Mouse (Mus musculus) G1E (cell line): Measurements from ENCODE around the gene Spag5.

Experiments used
- CTCF ChIP-seq: IDR thresholded peaks from 2 replicates; pipeline ENCODE4 v1.5.1; 2012; ENCODE audit warnings: low read depth, low read length, inconsistent platforms, mixed read lengths
- GATA1 ChIP-seq: IDR thresholded peaks from 2 replicates; pipeline ENCODE4 v1.6.1; 2012; ENCODE audit warnings: borderline replicate concordance, low read length, inconsistent platforms, mixed read lengths
- POLR2AphosphoS5 ChIP-seq: IDR thresholded peaks from 2 replicates; pipeline ENCODE4 v1.6.1; 2012; ENCODE audit warnings: low read depth, low read length, inconsistent platforms; ENCODE audit not compliant: insufficient replicate concordance
- TAL1 ChIP-seq: conservative IDR thresholded peaks from 2 replicates; pipeline ENCODE4 v1.6.1; 2012; ENCODE audit warnings: low read depth, low read length, inconsistent platforms, mixed read lengths

- TF ChIP-seq CTCF (no peak), POLR2AphosphoS5 (no peak), TAL1 (no peak), GATA1 (no peak)
Measured at GRCm38 (mm10) chr11:78260489-78261258, 40.7 kb upstream of the Spag5 start.
